In the genomic region with DNA sequence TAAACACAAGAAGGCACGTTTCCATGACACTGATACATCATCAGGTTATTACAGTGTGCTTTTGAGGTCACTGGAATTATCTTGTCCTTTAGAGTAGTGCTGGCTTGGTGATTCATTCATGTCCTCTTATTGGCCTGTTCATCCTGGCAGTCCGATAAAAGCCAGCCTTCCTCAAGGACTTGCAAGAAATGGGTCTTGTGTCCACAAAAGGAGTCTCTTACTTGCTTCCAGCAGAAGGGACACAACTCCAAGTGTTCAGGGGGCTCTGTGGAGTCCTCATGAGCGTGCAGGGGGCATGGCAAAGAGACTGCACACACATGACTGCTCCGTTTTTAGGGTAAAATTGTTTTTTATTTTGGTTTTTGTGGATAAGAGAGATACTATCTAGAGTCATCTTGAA, we compare ENCODE assay signal across 19 mouse cellular contexts.
"Had no signal": no experiment of that assay in that cellular context is flagged by ENCODE, and none has a peak within 500 bp of the region (broad histone marks: within the 10 kb centered on the region; RNA-seq: fewer than 3 reads in every experiment).

No protein-coding gene starts in this region.

- ATAC-seq: midbrain, embryonic 16.5 days had no signal

- H3K9ac ChIP-seq: lung, embryonic 14.5 days; midbrain, embryonic 12.5 days; neural tube, embryonic 13.5 days; neural tube, embryonic 15.5 days had no signal

- H3K27me3 ChIP-seq: midbrain, embryonic 12.5 days; neural tube, embryonic 13.5 days; neural tube, embryonic 15.5 days had no signal

- H3K9me3 ChIP-seq: midbrain, embryonic 10.5 days; midbrain, embryonic 12.5 days; neural tube, embryonic 13.5 days; neural tube, embryonic 15.5 days had no signal

- DNase-seq: lung, adult 18-20 months; lung, embryonic 14.5 days; lung, postnatal 10 days; lung, postnatal 4 days; midbrain, embryonic 14.5 days; retina, postnatal 1 day; right cerebral cortex, adult 18-20 months; right cerebral cortex, postnatal 25 days; right cerebral cortex, postnatal 4 days; spleen, adult 18-20 months; thymus, adult 18-20 months; thymus, postnatal 14 days; thymus, postnatal 4 days had no signal

- H3K27ac ChIP-seq: midbrain, embryonic 10.5 days; midbrain, embryonic 12.5 days; neural tube, embryonic 13.5 days; neural tube, embryonic 15.5 days had no signal

- H3K4me3 ChIP-seq: midbrain, embryonic 10.5 days; midbrain, embryonic 12.5 days; myocyte; neural tube, embryonic 13.5 days; neural tube, embryonic 15.5 days had no signal

- H3K4me2 ChIP-seq: lung, embryonic 14.5 days; midbrain, embryonic 12.5 days; neural tube, embryonic 13.5 days; neural tube, embryonic 15.5 days had no signal

- H3K36me3 ChIP-seq: midbrain, embryonic 10.5 days; midbrain, embryonic 12.5 days; neural tube, embryonic 13.5 days; neural tube, embryonic 15.5 days had no signal
